Mouse (Mus musculus): ENCODE results near the gene Fgd2.

GRCm38 (mm10) chr17:29378056-29378455 lies 17.3 kb downstream of the Fgd2 start:
- TF ChIP-seq CTCF (IDR thresholded peaks at IDR 0.05; ENCODE audit: borderline replicate concordance, control insufficient read depth, extremely low read depth, insufficient read depth, low read length, poor library complexity) (no peak), POLR2A (IDR thresholded peaks at IDR 0.05; ENCODE audit: control insufficient read depth, extremely low read depth, insufficient read depth, low read length, poor library complexity) (no peak)

Data from thymus, adult 2 months (tissue).